Mouse (Mus musculus): ENCODE results near the gene Psmb8.

- peak; percentile 86 for TF ChIP-seq CTCF (IDR thresholded peaks at IDR 0.05; ENCODE audit: borderline replicate concordance, insufficient read depth, low read length)
- no peak for TF ChIP-seq POLR2A (IDR thresholded peaks at IDR 0.05; ENCODE audit: low read depth, low read length)
These were observed 37.4 kb downstream of the Psmb8 start for GRCm38 (mm10) chr17:34234926-34235325.
